Mouse (Mus musculus): ENCODE results near the gene Tmem132b.

Gene Tmem132b

DNA sequence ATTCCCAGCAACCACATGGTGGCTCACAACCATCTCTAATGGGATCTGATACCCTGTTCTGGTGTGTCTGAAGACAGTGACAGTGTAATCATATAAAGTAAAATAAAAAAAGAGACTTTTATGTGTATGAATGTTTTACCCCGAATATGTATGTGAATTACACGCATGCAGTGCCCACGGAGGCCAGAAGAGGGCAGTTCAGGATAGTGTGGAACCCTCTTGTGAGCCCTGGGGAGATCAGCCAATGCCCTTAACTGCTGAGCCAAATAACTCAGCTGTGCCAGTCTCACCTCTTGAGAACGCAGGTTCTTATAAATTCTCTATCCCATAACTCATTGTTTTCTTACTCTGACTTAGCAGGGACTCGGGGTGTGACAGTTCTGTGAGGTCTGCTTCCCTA, 12.9 kb upstream of the Tmem132b start:
- no peak for DNase-seq

DNA sequence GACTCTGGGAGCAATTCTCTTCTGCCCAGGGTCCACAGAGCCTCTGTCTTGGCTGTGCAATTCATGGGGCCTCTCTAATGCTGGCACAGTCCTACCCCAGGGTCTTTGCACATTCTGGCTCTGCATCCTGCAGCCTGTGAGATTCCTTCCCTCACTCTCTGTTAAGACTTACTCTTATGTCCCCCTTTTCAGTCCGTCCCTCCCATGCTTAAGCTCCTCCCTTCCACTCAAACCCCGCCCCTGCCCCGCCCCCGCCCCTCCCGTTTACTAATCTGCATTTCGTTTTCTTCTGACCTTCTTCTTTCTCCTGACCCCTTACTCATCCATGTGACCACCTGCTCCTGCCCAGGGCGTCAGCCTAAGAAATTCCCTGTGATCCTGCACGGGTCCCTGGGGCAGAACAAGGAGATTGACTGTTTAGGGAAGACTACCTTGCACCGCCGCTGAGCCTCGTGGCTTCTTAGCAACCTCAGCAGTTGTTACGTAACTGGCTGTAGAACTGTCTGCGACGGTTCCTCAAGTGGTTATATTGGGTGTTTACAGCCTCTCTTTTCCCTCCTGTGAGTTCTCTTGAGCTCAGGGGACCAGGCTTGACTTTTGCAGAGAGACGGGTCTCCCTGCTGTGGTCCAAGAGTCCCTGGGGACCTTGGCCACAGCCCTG, 10.5 kb upstream of the Tmem132b start:
- DNase-seq, result peak; percentile 65

DNA sequence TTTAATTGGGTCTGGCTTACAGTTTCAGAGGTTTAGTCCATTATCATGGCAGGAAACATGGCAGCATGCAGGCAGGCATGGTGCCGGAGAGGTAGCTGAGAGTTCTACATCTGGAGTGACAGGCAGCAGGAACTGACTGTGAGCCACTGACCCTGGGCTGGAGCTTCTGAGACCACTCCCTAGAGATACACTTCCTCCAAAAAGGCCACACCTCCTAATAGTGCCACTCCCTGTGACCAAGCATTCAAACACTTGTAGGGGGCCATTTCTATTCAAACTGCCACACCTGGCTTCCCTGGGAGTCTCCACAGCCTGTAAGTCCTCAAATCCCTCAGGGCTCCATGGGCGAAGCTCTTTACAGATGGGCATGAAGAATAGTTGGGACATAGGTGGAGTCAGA, 8.2 kb upstream of the Tmem132b start:
- DNase-seq, result no peak

DNA sequence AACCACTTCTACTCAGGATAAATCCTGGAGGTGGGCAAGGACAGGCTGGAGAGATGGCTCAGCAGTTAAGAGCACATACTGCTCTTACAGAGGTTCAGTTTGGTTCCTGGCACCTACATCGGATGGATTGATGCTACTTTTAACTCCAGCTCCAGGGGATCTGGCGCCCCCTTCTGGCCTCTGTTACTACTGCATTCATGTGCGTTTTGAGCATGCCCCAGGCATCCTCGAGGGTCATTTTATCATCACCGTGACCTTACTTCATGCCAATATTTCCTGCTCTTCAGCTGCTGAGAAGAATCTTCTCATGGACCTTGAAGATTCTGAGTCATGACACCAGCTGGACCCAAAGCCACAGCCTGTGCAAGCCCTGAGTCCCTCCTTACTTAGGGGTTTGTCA, 6.1 kb upstream of the Tmem132b start:
- no peak for DNase-seq

DNA sequence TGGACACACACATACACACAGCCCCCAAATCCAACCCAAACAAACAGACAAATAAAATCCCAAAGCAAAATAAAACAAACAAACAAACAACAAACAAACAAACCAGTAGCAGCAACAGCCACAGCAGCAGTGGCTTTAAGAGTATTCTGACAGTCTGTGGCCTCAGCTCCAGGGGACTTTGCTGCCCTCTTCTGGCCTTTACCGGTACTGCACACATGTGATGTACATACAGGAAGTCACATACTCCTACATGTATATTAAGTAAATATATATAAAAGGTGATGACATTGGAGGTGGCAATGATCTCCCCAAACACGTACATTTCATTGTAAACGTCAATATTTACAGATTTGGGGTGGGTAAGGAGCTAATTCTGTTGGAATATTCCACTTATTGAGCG, 5.1 kb upstream of the Tmem132b start:
- no peak for DNase-seq

DNA sequence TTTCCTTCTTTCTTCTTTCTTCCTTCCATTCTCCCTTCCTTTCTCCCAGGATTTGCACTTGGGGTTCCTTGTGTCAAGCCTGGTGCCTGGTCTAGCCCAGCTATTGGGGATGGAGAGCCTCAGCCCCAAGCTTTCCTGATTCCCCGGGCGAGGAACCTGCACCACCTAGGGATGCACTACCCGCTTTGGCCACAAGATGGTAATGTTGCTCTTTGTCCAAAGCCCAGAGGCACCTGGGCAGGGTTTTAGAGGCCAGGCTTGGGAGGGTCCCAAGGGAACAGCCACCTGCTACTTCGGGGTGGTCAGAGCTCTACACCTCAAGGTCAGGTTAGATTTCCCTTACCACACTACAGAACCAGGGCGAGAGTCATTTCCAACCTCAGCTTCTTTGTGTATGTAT, 2.5 kb upstream of the Tmem132b start:
- DNase-seq, result peak; percentile 78

DNA sequence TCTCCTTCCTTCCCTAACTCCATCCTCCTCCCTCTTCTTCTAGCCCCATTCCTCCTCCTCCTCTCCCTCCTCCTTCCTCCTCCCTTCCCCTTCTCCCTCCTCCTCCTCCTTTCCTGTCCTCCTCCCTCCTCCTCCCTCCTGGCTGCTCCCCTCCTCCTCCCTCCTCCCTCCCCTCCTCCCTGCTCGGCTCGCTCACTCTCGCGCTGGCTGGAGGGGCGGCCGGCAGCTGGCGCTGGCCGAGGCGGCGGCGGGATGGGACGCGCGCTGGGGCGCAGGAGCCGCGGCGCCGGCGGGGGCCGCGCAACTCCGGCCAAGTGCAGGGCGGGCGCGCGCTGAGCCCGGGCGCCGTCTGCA, 594 bp downstream of the Tmem132b start:
- peak; percentile 82 for DNase-seq

DNA sequence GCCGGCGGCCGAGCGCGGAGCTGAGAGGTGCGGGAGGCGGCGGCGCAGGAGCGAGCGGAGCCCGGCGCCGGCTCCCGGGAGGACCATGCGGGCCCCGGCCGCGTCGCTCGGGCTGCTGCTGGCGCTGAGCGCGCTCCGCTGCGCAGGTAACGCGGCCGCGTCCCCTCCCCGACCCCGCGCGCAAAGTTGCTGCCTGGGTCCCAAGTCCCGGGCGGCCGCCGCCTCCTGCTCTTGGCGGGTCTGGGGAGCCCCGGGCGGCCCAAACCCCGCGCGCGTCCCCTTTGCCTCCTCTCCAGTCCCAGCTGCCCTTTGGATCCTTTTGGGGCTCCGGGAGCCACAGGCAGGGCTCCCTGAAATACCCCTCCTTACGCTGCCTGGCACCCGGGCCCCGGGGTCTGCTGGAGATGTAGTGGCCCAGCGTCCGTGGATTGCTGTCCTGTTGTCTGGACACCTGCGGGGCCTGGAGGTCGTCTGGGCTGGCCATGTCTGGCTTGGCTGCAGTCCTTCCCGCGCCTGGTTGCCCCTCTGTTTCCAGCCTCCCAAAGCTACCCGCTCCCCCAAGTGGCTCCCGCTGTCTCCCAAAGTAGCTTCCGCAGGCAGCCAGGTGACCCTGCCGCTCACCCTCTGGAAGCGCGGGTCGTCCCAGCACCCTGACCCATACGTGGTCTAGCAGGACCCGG, 1.1 kb downstream of the Tmem132b start:
- no peak for DNase-seq

DNA sequence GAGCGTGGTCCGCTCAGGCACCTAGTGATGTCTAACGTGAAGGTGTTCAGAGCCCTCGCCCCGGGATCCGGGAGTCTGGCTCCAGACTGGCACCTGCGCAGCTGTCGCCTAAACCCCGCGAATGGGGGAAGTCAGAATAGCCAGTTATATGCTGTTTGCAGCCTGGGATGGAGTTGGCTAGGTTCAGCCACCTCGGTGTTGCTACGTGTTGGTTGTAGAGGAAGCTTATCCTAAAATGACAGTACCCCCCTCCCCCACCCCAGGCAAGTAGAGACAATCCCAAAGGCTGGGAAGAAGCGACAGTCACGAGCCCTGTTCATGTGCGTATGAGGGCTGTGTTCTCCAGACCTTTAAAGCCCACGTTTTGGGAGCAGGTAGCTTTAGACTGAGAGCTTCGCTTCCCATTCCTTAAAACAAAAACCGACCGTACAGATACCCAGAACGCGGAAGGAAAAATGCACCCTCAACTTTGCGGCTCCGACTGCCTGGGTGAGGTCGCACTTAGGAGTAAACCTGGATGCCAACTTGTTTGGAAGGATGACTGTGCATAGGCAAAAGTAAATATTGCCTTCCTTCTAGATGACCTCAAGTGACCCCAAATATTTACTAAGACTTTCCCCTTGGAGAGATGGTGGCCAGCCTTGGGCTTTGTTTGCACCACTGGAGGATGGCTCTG, 1.8 kb downstream of the Tmem132b start:
- DNase-seq, result peak; percentile 60

DNA sequence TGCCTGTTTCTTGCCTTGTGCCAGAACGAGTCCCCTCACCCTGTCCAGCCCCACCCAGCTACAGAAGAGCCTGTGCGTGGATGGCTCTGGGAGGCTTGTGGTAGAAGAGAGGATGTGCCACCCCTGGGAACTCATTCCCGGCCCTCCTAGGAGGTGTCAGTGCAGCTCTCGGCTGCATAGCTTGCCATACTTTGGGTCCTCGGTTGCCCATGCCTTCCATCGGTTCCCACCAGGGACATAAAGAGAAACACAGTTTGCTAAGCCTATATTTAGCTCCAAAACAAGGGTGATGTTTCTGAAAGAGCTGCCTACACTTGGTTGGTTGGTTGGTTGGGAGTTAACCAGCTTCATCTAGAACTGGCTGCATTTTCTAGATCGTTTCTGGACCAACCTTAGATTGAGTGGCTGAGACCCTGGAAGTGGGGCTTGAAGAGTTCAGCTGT, 2.6 kb downstream of the Tmem132b start:
- peak; percentile 60 for DNase-seq

DNA sequence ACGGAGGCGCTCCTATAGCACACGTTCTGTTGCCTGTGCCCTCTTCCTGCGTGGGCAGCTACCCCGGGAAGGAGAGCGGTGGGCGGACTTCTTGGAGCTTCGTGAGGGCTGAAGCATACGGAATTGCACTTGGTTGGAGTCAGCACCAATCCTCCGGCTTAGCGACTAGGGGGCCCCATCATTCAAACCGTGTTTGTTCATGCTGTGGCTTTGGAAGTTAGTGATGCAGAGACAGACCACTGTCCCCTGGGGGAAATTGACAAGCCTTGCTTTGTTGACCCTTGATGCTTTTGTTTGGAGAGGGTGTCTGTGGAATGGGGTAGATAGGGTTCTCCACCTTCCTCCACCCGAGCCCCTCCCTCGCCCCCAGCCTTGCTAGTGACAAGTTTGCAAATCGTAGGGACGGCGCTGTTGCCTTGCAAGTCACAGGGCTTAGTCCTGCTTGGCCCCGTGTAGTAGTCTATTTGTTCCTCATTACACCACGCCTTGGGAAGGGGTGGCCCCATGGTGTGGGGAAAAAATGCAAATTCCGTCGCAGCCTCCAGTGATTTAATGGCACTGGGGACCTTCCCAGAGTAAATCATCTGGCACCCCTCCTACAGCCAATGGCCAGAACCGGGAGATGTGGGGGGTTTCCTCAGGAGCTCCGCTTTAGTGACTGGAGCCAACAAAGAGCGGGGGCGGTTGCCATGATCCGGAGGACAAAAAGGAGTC, 3.2 kb downstream of the Tmem132b start:
- peak; percentile 91 for DNase-seq

DNA sequence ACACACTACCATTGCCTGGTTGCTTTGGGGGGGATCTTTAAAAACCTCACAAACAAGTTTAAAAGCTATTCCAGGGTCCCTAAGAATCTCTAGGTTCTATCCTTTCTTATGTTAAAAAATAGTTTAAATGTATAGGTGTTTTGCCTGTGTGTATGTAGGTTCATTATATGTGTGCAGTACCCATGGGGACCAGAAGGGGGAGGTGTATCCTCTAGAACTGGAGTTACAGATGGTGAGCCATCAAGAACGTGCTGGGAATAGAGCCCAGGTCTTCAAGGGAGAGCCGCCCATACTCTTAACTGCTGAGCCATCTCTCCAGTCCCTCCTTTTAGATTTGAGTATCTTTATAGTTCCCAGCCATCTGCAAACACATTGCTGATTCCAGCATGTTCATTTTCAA, 13.5 kb downstream of the Tmem132b start:
- no peak for DNase-seq

DNA sequence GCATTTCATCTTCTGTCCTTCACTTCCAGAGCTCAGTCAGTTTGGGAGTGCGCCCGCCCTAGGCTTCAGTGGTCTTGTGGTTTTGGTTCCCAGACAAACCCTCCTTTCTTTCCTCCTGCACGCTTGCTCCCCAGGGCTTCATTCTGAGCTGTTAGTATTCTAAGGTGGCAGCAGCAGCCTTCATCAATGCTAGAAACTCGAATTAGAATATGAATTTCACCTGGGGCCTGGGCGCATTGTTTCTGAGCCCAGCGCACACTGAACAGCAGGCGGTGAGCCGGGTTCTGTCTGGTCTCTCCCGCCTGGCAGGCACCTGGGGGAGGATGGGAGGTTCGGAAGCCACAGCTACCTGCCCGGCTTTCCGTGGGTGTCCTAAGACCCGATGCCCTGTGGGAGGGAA, 14.7 kb downstream of the Tmem132b start:
- DNase-seq, result no peak

DNA sequence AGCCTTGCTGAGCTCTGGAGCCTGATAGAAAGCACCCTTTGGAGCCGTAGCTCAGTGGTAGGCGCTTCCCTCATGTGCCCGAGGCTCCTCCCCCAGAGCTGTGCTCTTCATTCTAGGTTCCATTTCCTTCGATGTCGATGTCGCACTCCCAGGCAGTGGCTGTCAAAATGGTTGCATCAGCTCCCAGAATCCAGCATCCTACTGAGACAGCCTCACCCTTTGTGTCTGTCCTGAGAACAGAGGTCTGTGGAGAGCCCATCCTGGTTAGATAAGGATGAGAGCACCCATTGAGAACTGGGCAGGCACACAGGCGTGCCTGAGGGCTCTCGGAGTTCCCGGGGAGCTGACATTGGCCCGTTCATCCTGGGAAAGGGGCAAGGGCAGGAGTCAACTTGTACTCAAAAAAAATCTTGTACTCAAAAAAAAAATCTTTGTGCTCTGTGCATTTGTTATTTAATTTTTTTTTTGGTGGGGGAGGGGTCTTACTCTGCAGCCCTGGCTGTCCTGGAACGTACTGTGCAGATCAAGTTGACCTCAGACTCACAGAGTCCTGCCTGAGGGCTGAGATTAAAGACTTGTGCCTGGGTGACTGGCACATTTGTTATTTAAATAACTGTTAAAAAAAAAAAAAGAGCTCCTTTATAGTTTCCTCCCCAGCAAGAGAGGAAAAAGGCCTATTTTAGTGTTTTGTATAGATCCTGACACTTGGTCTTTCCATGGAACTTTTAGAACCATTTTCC, 18.3 kb downstream of the Tmem132b start:
- no peak for DNase-seq

DNA sequence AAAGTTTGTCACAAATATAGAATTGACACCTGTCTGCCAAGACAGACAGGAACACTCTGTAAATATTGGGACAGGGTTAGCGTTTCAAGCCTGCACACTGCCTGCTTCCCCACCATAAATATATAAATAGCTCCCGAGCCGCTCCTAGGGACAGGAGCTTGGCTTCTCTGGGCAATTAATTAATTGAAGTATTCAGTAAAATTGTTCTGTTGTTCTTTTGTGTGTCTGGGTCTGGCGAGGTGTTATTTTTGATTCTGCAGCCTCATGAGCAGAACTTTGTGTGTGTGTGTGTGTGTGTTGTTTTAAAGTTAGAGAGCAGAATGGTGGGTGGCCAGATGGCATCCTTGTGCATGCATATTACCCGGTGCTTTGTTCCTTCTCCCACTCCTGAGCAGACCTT, 24.2 kb downstream of the Tmem132b start:
- no peak for DNase-seq

DNA sequence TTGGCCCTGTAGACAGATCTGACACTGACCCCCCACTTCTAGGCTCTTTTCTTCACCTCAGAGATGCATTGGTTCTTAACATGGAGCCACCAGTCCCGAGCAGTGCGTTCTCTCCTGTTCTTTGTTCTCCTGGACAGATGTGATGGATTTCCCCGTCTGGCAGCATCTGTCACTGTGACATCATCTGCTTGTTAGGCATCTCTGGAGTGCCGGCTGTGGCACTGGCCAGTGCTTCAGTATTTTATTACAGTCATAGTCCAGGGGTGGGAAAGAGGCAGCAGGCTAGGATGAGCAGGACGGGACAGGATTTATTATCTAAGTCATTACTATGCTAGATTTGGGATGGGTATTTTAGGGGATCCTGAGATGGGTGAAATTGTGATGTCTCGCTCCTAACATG, 31.9 kb downstream of the Tmem132b start:
- DNase-seq, result no peak

DNA sequence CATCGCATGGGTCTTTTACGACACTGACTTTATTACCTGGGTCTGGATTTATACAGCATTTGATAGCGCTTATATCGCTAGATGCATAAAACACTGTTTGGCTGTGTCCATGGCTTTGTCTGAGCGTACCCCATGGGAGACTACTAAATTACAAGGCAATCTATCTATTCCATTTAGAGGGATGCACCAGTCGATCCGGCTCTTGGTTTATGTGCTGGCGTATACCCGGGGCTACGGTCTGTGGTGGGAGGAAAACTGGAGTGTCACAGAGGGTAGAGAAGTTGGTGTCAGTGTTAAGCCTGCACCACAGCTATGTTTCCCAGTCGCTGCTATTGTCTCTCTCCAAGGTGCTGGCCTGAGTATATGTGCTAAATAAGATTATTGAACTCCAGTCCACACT, 34.2 kb downstream of the Tmem132b start:
- no peak for DNase-seq

DNA sequence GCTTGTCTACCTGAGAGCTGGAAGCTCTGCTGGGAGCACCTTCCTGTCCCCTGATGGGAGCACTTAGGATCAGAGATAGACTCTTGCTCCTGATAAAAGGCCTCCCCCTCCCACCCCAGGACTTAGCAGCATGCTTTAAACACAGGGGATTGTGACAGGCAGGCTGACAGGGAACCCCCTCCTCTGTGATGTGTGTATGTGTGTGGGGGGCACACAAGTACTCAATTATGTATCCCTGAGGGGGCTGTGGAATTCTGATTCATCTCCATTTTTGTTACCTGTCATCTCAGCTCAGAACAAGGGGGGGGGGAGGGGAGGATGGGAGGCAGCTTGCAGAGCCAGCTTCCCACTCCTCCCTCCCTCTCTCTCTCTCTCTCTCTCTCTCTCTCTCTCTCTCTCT, 36.9 kb downstream of the Tmem132b start:
- DNase-seq, result no peak

DNA sequence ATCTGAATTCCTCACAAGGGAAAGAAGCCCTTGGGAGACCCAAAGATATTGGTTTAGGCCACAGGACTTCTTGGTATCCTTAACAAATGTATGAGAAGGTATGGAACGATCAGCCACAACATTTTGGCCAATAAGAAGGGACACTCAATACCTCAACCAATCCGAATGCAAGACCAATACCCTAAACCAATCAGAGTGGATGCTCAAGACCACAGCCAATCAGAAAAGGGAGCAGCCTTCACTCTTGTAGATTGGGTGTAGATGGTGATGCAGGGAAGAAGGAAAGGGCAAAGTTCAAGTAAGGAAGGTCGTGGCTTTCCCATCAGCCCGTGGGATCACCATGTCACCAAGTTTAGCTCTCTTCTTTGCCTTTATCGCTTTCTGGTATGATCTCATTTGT, 40.4 kb downstream of the Tmem132b start:
- no peak for DNase-seq

DNA sequence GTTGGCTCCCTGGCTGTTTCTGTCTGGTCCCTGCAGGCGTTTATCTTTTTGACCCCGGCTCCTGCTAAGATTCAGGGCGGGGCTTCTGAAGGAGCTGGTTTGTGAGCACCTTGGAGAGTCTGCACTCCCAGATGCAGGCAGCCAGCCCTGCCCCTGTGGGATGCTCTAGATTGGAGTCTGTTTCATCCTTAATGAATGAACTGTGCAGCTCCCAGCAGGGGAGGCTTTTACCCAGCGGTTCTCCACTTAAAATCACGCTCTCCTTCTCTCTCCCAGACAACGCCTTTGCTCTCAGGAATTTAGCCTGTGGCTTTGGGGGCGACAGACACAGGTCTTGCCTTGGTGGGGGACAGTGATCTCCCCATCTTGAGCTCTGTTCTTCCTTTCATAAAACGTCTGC, 43.3 kb downstream of the Tmem132b start:
- DNase-seq, result no peak

DNA sequence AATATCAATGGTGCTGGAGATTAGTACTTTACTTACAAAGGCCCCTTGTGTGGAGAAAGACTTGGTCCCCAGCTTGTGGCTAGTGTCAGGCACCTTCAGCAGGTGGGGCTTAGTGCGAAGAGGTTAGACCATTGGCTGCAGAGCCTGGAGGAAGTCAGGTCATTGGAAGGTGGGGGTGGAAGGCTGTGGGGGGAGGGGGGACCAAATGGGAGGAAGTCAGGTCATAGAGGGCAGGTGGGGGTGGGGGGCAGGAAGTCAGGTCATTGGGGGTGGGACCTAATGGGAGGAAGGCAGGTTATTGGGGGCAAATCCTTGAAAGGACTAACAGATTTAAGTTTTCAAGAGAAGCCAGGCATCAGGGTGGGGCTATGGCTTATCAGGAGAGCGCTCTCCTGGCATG, 44.3 kb downstream of the Tmem132b start:
- no peak for DNase-seq

DNA sequence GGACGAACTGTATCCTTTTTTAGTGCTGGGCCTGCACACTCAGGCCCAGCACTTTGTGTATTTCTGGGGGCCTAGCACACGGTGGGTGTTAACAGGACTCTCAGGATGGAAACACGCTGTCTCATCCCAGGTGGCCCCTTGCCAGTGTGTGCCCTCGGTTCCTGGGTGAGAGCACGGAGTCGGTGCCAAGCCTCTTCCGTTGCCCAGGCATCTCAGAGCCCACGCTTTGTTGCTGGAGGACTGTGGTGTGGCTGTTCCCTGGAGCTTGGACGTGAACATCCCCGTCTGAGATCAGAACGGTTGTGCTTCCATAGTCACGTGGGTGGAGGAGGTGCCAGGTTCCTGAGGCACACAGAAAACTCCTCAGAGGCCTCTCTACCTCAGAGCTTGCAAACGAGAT, 47.1 kb downstream of the Tmem132b start:
- peak; percentile 89 for DNase-seq

DNA sequence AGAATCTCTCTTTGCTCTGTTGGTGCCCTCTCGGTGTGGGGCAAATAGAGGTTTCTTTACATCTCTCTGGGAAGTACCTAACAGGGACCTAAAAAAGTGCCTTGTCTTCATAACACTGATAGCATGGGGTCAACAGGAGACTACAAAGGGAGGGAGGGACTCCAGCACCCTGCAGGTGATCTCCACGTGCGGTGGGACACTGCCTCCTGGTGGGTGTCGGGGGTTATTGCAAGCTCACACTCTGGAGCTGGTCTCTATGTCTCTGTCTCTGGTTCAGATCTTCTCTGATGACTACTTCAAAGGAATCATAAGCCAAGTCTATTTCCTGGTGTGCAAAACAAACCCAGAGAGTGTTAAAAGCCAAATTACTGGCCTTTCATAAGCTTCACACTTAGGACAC, 47.6 kb downstream of the Tmem132b start:
- no peak for DNase-seq

All from right cerebral cortex, adult 18-20 months (tissue).